Mouse (Mus musculus) T-helper 2 cell (primary cell): ENCODE measurements around the gene Rps2.
"Not testable (repeated sequence)": the region's sequence is repeated elsewhere in the genome, so short reads cannot be mapped to it uniquely, and the experiment has no call there.

Experiments used
- in situ Hi-C: fragments of 300-600 bp; cut with MboI, MseI; formaldehyde crosslinking; loops from one replicate; pipeline ENCODE4 v1.15.1; 2025; ENCODE audit warnings: high pct_unique_total_duplicates

The Rps2 gene

DNA sequence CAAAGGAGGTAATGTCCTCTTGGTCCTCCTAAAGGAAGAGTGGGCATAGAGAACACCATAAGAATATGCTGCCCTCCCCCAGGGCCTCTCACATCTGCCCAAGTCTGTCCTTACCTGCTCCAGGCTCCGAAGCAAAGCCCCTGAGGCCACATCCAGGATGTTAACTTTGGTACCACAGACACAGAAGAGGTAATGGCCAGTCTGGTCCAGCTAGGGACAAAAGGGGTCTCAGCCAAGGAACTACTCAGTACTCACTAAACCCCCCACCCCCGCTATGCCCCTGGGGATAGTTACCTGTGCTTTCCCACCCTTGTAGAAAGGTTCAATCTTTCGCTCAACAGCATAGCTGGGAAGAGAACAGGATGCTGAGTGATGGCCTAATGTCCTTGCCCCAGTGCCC, 12.1 kb upstream of the Rps2 start:
- in situ Hi-C loops, result no loop called here

DNA sequence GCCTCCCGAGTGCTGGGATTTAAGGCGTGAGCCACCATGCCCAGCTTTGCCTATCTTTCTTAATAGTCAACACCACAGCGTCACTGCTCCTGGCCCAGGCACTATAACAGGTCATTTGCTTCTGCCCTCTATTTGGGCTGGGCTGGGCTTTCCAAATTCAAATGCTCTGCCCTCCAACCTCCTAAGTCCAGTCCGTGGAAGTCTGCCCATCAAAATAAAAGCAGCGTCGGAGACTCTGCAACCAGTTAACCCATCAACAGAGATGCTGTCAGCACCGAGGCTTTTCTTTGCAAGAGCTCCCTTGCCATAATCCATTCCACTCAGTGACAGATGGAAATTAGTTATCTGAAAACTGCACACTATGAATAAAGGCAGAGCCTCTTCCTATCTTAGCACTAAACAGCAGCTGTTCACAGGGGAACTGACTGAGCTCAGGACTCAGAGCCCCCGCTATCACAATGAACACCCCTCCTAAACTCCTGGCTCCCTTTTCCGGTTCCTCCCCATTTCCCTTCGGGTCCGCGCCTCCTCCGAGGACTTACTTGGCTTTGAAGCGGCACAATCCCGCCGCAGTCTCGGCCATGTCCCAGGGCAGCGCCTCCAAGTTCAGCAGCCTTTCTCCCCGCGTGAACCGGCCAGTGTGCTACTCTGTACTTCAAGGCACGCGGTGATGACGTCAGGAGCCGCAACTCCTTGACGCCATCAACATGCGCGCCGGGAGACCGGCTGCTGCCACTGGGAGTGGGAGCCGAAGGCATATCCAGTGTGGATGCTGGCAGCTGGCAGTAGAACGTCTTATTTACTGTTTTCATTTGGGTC, 10.7 kb upstream of the Rps2 start, which contains the start of gene Tbl3:
Gene Tbl3, minus strand, starts transcription at position 679 of the 819 bp plus-strand sequence.
- in situ Hi-C loops, result no loop called here

DNA sequence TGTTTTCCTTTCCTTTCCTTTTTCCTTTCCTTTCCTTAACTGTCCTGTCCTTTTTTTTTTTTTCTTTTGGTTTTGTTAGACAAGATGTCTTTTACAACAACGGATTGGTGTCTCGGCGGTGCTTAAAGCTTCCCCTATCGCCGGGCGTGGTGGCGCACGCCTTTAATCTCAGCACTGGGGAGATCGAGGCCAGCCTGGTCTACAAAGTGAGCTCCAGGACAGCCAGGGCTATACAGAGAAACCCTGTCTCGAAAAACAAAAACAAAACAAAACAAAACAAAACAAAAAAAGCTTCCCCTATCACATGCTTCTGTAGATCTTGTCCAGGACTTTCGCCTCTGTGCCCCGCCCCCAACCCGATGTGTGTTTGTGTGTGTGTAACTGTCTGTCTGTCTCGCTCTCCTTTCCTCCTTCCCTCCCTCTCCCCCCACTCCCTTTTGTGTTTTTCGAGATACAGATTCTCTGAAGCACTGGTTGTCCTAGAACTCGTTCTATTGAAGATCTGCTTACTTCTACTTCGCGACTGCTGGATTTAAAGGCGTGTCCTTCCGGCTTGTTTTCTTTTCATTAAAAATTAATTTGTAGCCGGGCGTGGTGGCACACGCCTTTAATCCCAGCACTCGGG, 10.0 kb upstream of the Rps2 start:
- in situ Hi-C loops, result no loop called here

GRCm38 (mm10) chr17:24708646-24709045, 9.3 kb upstream of the Rps2 start:
- in situ Hi-C loops, result no loop called here

DNA sequence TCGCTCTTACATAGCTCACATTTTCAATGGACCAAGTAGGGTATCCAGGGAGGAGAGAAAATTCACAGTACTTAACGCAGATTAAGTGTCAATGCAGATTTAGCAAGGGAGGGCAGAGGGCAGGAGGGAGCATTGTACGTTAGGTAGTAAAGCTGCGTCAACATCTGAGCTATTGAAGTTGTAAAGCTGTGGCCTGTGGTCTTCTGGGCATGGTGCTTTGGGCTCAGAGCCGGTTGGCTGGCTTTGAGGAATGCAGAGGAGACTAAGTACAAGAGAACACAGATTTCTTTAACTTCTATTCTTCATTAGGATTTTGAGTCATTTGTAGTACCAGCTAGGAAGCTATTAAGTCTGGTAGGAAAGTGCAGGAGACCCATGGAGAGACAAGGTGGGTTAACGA, 2.4 kb upstream of the Rps2 start:
- in situ Hi-C loops, result no loop called here

DNA sequence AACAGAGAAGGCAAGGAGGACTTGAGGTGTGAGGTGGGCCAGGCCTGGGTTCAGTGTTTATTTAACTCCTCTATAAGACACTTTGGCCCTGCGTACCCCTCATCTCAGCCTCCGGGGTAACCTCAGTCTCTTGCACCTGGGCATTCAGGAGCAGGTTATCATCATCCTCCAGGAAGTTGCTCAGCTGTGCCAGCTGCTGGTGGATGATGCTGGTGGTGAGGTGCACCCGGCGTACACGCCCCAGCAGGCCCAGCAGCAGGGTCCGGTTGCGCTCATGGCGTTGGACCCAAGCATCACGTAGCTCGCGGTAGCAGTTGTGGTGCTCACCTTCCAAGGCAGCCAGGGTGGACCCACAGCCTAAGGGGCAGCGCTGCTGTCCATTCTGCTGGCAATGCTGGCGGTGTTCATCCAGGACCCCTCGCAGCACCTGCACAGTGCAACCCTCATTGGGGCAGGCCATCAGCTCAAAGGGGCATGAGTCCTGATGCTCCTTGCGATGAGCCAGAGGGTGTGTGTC, 1.7 kb upstream of the Rps2 start:
- in situ Hi-C loops, result no loop called here

DNA sequence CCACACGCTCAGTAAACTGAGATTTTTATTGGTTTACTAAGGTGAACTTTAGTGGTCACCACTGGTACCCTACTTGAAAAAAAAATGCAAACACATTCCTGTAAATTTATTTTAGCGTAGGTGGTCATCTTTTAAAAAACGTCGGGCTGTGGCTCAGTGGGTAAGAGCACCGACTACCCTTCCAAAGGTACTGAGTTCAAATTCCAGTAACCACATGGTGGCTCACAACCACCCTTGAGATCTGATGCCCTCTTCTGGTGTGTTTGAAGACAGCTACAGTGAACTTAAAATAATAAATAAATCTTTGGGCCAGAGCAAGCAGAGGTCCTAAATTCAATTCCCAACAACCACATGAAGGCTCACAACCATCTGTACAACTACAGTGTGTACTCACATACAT, 1.0 kb downstream of the Rps2 start:
- in situ Hi-C loops, result not testable (repeated sequence)

DNA sequence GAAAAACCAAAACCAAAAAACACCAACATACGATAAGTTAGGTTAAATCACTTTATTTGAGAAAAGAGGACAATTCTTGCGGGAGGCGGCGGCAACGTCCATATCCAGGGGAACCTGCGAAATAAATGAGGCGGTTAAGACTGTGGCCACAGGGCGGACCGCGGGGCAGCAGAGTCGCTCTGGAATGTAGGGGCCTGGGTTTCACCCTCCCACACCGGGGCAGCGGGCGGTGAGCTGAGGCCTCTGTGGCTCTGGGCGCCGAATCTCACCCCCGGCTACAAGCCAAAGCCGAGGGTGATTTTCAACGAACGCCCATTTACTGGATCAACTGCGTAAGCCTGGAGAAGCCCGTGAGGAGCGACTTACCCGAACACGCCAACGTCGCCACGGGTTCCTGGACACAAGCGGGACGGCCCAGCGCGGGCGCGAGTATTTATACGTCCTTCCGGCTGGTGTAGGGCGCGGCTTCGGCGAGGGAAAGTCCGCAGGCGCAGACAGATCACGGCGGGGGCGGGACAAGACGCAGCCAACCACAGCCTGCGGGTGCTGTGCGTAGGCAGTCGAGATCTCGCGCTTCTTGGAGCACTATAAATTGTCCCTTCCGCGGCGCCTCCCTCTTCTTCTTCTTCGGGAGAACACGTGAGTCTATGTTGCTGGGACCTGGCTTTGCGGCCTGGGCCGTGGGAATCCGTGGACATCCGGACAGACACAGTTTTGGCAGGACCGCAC, 1.7 kb downstream of the Rps2 start:
- in situ Hi-C loops, result no loop called here

- in situ Hi-C loops, result not testable (repeated sequence)
These were observed 2.7 kb downstream of the Rps2 start for GRCm38 (mm10) chr17:24720616-24721015.

GRCm38 (mm10) chr17:24721383-24721955, 3.6 kb downstream of the Rps2 start:
- in situ Hi-C loops, result not testable (repeated sequence)

- in situ Hi-C loops, result no loop called here
These were observed 4.5 kb downstream of the Rps2 start for GRCm38 (mm10) chr17:24722220-24722924.

- in situ Hi-C loops, result no loop called here
These were observed 5.4 kb downstream of the Rps2 start for GRCm38 (mm10) chr17:24723122-24723880.

GRCm38 (mm10) chr17:24723881-24724180, 5.9 kb downstream of the Rps2 start:
- in situ Hi-C loops, result no loop called here

DNA sequence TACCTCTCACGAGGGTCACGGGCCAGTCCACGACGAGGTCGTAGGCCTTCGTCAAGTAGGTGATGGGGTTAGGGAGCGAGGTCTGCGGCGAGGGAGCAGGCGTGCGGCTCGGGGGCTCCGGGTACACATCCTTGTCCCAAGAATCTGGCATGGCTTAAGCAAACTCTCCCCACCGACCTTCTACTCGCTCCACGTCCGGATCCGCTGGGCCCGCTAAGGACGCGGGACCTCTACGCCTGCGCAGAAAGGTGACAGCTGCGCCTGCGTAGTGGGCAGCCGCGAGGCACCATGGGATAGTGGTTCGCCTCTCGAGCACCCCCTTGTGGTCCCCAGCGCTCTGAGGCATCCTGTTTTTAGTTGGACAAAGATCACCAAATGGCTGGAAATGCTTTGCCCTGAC, 6.3 kb downstream of the Rps2 start, which contains the start of gene Ndufb10:
Gene Ndufb10, minus strand, starts transcription at position 295 of the 400 bp plus-strand sequence.
- in situ Hi-C loops, result no loop called here

DNA sequence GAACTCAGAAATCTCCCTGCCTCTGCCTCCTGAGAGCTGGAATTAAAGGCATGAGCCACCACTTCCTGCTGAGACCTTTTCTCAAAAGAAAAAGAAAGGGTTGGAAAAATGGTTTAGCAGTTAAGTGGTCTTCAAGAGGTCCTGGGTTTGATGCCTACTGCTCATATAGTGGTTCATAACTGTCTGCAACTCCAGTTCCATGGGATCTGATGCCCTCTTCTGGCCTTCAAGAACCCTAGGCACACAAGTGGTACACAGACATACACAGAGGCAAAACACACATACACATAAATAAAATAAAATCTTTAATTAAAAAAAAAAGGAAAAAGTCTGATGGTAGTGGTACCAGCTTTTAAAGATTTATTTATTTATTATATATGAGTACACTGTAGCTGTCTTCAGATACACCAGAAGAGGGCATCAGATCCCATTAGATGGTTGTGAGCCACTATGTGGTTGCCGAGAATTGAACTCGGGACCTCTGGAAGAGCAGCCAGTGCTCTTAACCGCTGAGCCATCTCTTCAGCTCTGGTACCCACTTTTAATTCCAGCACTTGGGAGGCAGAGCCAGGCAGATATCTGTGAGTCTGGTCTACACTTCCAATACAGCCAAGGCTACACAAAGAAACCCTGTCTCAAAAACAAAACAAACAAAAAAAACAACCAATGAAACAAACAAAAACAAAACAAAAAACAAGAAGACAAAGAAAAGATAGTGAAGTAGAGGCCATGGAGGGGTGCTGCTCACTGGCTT, 7.9 kb downstream of the Rps2 start:
- in situ Hi-C loops, result no loop called here

GRCm38 (mm10) chr17:24727618-24728017, 9.7 kb downstream of the Rps2 start, which contains the start of gene Rpl3l:
Gene Rpl3l (plus strand): TSS chr17:24727820.
- in situ Hi-C loops, result no loop called here

DNA sequence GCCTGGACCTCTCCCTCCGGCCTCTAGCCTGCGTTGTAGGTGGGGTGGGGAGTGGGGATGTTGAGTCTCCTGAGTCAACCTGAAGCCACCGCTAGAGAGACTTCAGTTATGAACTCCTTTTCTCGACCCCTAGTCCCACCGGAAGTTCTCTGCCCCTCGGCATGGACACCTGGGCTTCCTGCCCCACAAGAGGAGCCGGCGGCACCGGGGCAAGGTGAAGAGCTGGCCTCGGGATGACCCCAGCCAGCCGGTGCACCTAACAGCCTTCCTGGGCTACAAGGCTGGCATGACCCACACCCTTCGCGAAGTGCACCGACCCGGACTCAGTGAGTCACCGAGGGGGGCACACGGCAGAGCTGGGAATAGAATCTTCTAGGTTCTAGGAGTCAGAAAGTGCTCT, 10.3 kb downstream of the Rps2 start:
- in situ Hi-C loops, result no loop called here

GRCm38 (mm10) chr17:24729067-24729466, 11.2 kb downstream of the Rps2 start:
- in situ Hi-C loops, result no loop called here

GRCm38 (mm10) chr17:24730787-24731186, 12.9 kb downstream of the Rps2 start:
- in situ Hi-C loops, result no loop called here
